In genomic region chr13:113850431-113851034, GRCm38 (mm10) we compare ENCODE assay signal across 9 mouse cellular contexts. TPM values are rescaled to one million over a fixed set of nuclear protein-coding genes. Genes with fewer than 3 reads are reported as not detected.
DNase-seq lines count a peak whose midpoint lies in the region; ATAC-seq and TF ChIP-seq lines count a peak whose summit lies in the region.
"Had no signal": no experiment of that assay in that cellular context is flagged by ENCODE, and none has a peak within 500 bp of the region (broad histone marks: within the 10 kb centered on the region; RNA-seq: fewer than 3 reads in every experiment).

No protein-coding gene starts in this region.

- TF ChIP-seq POLR2A in heart, adult 2 months (IDR thresholded peaks at IDR 0.05; ENCODE audit: insufficient read depth, low read depth, low read length) = no peak

- in situ Hi-C loops in ES-E14 (cut with MboI; ENCODE audit: low sequenced_read_pairs in 2 of 2, unreplicated experiment in 2 of 2) = no loop called here

- 0 out of 2 replicates have a peak, but pooled peaks have one; percentile 61 for ATAC-seq in heart, embryonic 11.5 days (replicated peaks; ENCODE audit: insufficient number of reproducible peaks, low FRiP score, low TSS enrichment)
- ATAC-seq in liver, embryonic 11.5 days (replicated peaks; ENCODE audit: low FRiP score) = peak; percentile 68

- H3K79me2 ChIP-seq in heart, adult 2 months (replicated peaks; ENCODE audit: control insufficient read depth, insufficient read depth, low read length) = no peaks in the 10 kb centered on the region

- peaks cover 12% of the 10 kb centered on the region for H3K4me1 ChIP-seq in heart, adult 2 months (ENCODE audit: control insufficient read depth, insufficient read depth, low read length)
- peaks cover 38% of the 10 kb centered on the region for H3K4me1 ChIP-seq in heart, embryonic 10.5 days
- peaks cover 8 to 12% of the 10 kb centered on the region in 2 experiments for H3K4me1 ChIP-seq in ES-E14 (ENCODE audit: control insufficient read depth in 2 of 2, insufficient read depth in 2 of 2, low read length in 2 of 2, poor library complexity in 1 of 2)
- peaks cover 22% of the 10 kb centered on the region for H3K4me1 ChIP-seq in heart, embryonic 11.5 days (ENCODE audit: control insufficient read depth, insufficient read depth, low read length)
- H3K4me1 ChIP-seq in liver, embryonic 11.5 days (replicated peaks; ENCODE audit: control insufficient read depth, insufficient read depth, low read length) = peaks cover 46% of the 10 kb centered on the region

- no peaks in the 10 kb centered on the region for H3K9me3 ChIP-seq in heart, embryonic 10.5 days
- no peaks in the 10 kb centered on the region for H3K9me3 ChIP-seq in ES-E14 (ENCODE audit: control insufficient read depth, insufficient read depth, low read depth, low read length)
- no peaks in the 10 kb centered on the region for H3K9me3 ChIP-seq in heart, embryonic 11.5 days (replicated peaks; ENCODE audit: control insufficient read depth, low read length)
- H3K9me3 ChIP-seq in liver, embryonic 11.5 days (ENCODE audit: control insufficient read depth, low read length) = no peaks in the 10 kb centered on the region

- no peak overlapping the region for H3K4me3 ChIP-seq in heart, adult 2 months
- H3K4me3 ChIP-seq in heart, embryonic 10.5 days = no peak overlapping the region
- H3K4me3 ChIP-seq in ES-E14 (ENCODE audit: insufficient read depth in 1 of 2, low read depth in 1 of 2, low read length in 2 of 2, poor library complexity in 1 of 2, severe bottlenecking in 1 of 2) = no peak overlapping the region
- H3K4me3 ChIP-seq in heart, embryonic 11.5 days (ENCODE audit: low read depth, low read length) = no peak overlapping the region
- no peak overlapping the region for H3K4me3 ChIP-seq in liver, embryonic 11.5 days (ENCODE audit: low read depth, low read length)

- no peak overlapping the region for H3K4me2 ChIP-seq in heart, embryonic 11.5 days
- peak overlapping the region; percentile 22; the same call in 1 of the 2 replicates for H3K4me2 ChIP-seq in liver, embryonic 11.5 days

- H3K36me3 ChIP-seq in heart, adult 2 months (ENCODE audit: control insufficient read depth, insufficient read depth, low read length) = no peaks in the 10 kb centered on the region
- 0 out of 2 replicates have a peak, but pooled peaks cover 5% of the 10 kb centered on the region for H3K36me3 ChIP-seq in heart, embryonic 10.5 days
- peaks cover 6% of the 10 kb centered on the region; the same call in 1 of the 2 replicates for H3K36me3 ChIP-seq in ES-E14 (ENCODE audit: control insufficient read depth, insufficient read depth, low read length, poor library complexity, severe bottlenecking)
- H3K36me3 ChIP-seq in heart, embryonic 11.5 days (ENCODE audit: control insufficient read depth, insufficient read depth, low read length) = no peaks in the 10 kb centered on the region
- H3K36me3 ChIP-seq in liver, embryonic 11.5 days (ENCODE audit: control insufficient read depth, insufficient read depth, low read length) = no peaks in the 10 kb centered on the region

- DNase-seq in heart, adult 2 months = peak; percentile 51 to 57
- DNase-seq in heart, embryonic 10.5 days (ENCODE audit: low spot score) = no peak
- peak; percentile 82 for DNase-seq in ES-E14 (ENCODE audit: low read depth, low spot score)
- DNase-seq in liver, embryonic 11.5 days (ENCODE audit: low spot score) = no peak
- no peak for DNase-seq in left cerebral cortex, postnatal 36 days (ENCODE audit: low spot score in 2 of 2)
- no peak for DNase-seq in gastrocnemius, postnatal 10 days
- DNase-seq in spleen, postnatal 14 days (ENCODE audit: low spot score in 2 of 2) = no peak

- no peak overlapping the region for H3K9ac ChIP-seq in heart, adult 2 months (ENCODE audit: low read depth, low read length)
- H3K9ac ChIP-seq in ES-E14 (ENCODE audit: insufficient read depth, low read depth, low read length, poor library complexity, severe bottlenecking) = no peak overlapping the region
- H3K9ac ChIP-seq in heart, embryonic 11.5 days (ENCODE audit: low read depth, low read length) = no peak overlapping the region
- no peak overlapping the region for H3K9ac ChIP-seq in liver, embryonic 11.5 days (ENCODE audit: low read depth, low read length)

- WGBS in heart, adult 2 months = 30% methylated on average over 8 of the region's 8 CpGs
- WGBS in heart, embryonic 10.5 days = 59% methylated on average over 8 of the region's 8 CpGs
- WGBS in heart, embryonic 11.5 days (ENCODE audit: insufficient replicate concordance) = 48% methylated on average over 8 of the region's 8 CpGs
- 73% methylated on average over 8 of the region's 8 CpGs for WGBS in liver, embryonic 11.5 days

- no peak for TF ChIP-seq CTCF in heart, adult 2 months (IDR thresholded peaks at IDR 0.05)

- intact Hi-C loops in heart, adult 2 months (cut with DNase I) = no loop called here
- intact Hi-C loops in left cerebral cortex, postnatal 36 days (cut with DNase I) = no loop called here

- H3K27me3 ChIP-seq in heart, adult 2 months (ENCODE audit: control insufficient read depth, insufficient read depth, low read length) = no peaks in the 10 kb centered on the region
- H3K27me3 ChIP-seq in heart, embryonic 10.5 days (ENCODE audit: insufficient read depth, poor library complexity, severe bottlenecking) = no peaks in the 10 kb centered on the region
- H3K27me3 ChIP-seq in heart, embryonic 11.5 days (ENCODE audit: control insufficient read depth, insufficient read depth, low read length) = no peaks in the 10 kb centered on the region
- H3K27me3 ChIP-seq in liver, embryonic 11.5 days (replicated peaks; ENCODE audit: control insufficient read depth, insufficient read depth, low read length) = no peaks in the 10 kb centered on the region
- H3K27me3 ChIP-seq: CH12.LX had no signal

- TF ChIP-seq EP300 in heart, adult 2 months (IDR thresholded peaks at IDR 0.05; ENCODE audit: insufficient read depth, low read depth, low read length) = 0 out of 2 replicates have a peak, but pooled peaks have one; percentile 56

- peak overlapping the region; percentile 22; the same call in 1 of the 2 replicates for H3K27ac ChIP-seq in heart, adult 2 months
- no peak overlapping the region for H3K27ac ChIP-seq in heart, embryonic 10.5 days
- peak overlapping the region; percentile 26; the same call in 1 of the 2 replicates for H3K27ac ChIP-seq in ES-E14 (ENCODE audit: insufficient read depth, low read depth, low read length, poor library complexity, severe bottlenecking)
- H3K27ac ChIP-seq in heart, embryonic 11.5 days (ENCODE audit: low read depth, low read length) = no peak overlapping the region
- peak overlapping the region; percentile 55 for H3K27ac ChIP-seq in liver, embryonic 11.5 days (ENCODE audit: low read depth, low read length)

TF ChIP-seq in ES-E14, 5 proteins besides CTCF, POLR2A, EP300 and RAD21:
- TF ChIP-seq HCFC1 (IDR thresholded peaks at IDR 0.05; ENCODE audit: borderline replicate concordance, insufficient read depth, low read length) (no peak), CHD2 (IDR thresholded peaks at IDR 0.05; ENCODE audit: low read depth, low read length) (no peak), ZNF384 (IDR thresholded peaks at IDR 0.05; ENCODE audit: low read depth, low read length) (no peak)

RNA-seq across cellular contexts. Expression of gene Arl15, which starts 56.2 kb away (rescaled TPM):
- 1 to 10 TPM; 9.1 to 9.6 TPM for total RNA-seq in heart, adult 2 months (2021)
- 3.2 and 8.1 TPM in 2 replicates for polyA plus RNA-seq in heart, adult 2 months (2012; rRNA removed)
- 7.5 and 8.9 TPM in 2 replicates for polyA plus RNA-seq in heart, embryonic 10.5 days (2016; fragmentation: Nextera tagmentation; extraction: Ambion mirVana)
- total RNA-seq in ES-E14 (2012; rRNA removed) = 15.1 and 18.7 TPM in 2 replicates
- 9.4 and 10.1 TPM in 2 replicates for polyA plus RNA-seq in heart, embryonic 11.5 days (2014; fragmentation: Nextera tagmentation; extraction: Ambion mirVana)
- 8.7 and 9.1 TPM in 2 replicates for polyA plus RNA-seq in liver, embryonic 11.5 days (2014; fragmentation: Nextera tagmentation; extraction: Ambion mirVana)
- 10 to 100 TPM; 36.2 to 38.2 TPM for total RNA-seq in left cerebral cortex, postnatal 36 days (2021)
- total RNA-seq in gastrocnemius, postnatal 10 days (2021) = 1 to 10 TPM; 8.7 to 8.8 TPM

Comparison
In these comparisons a context has a peak if more than half of its experiments do, and no peak if none do; other contexts are left out.
1. DNase-seq: peak in heart, adult 2 months (2 of 2) and ES-E14 (single experiment); none in heart, embryonic 10.5 days (single experiment), liver, embryonic 11.5 days (single experiment), left cerebral cortex, postnatal 36 days (0 of 2), gastrocnemius, postnatal 10 days (single experiment) and spleen, postnatal 14 days (0 of 2).
2. H3K27ac ChIP-seq: peak in heart, adult 2 months (single experiment), ES-E14 (single experiment) and liver, embryonic 11.5 days (single experiment); none in heart, embryonic 10.5 days (single experiment) and heart, embryonic 11.5 days (single experiment).